15 mouse cellular contexts compared by ENCODE assay signal in genomic region chr10:3336729-3337329, GRCm38 (mm10). TPM values are rescaled to one million over a fixed set of nuclear protein-coding genes. Genes with fewer than 3 reads are reported as not detected.
A peak's percentile ranks its signal among the peaks of the same experiment; 100 is the strongest.
DNase-seq lines count a peak whose midpoint lies in the region; ATAC-seq and TF ChIP-seq lines count a peak whose summit lies in the region.
"Had no signal": no experiment of that assay in that cellular context is flagged by ENCODE, and none has a peak within 500 bp of the region (broad histone marks: within the 10 kb centered on the region; RNA-seq: fewer than 3 reads in every experiment).

No protein-coding gene starts in this region.

- no peak for TF ChIP-seq CTCF in heart, adult 2 months (IDR thresholded peaks at IDR 0.05)

- no peaks in the 10 kb centered on the region for H3K79me2 ChIP-seq in heart, adult 2 months (replicated peaks; ENCODE audit: control insufficient read depth, insufficient read depth, low read length)

- peak; percentile 57 for ATAC-seq in lung, embryonic 16.5 days (ENCODE audit: low read depth)
- peak; percentile 19 for ATAC-seq in heart, embryonic 16.5 days (replicated peaks; ENCODE audit: extremely low read depth, insufficient read depth, low FRiP score)
- ATAC-seq: forebrain, embryonic 14.5 days; intestine, postnatal 0 days; midbrain, embryonic 15.5 days had no signal

- intact Hi-C loops in heart, adult 2 months (cut with DNase I) = loop anchor here (1.0 kb wide), 2 partner anchors 59 to 78 kb away; no protein-coding TSS in a partner anchor

- no peak overlapping the region for H3K4me3 ChIP-seq in lung, embryonic 16.5 days (ENCODE audit: low read length)
- H3K4me3 ChIP-seq in heart, adult 2 months = no peak overlapping the region
- H3K4me3 ChIP-seq in heart, embryonic 16.5 days (ENCODE audit: low read length) = no peak overlapping the region
- H3K4me3 ChIP-seq in midbrain, embryonic 10.5 days = no peak overlapping the region
- H3K4me3 ChIP-seq: hindbrain, embryonic 15.5 days; liver, embryonic 13.5 days; midbrain, embryonic 15.5 days had no signal

- no peak overlapping the region for H3K9ac ChIP-seq in lung, embryonic 16.5 days (ENCODE audit: low read length)
- no peak overlapping the region for H3K9ac ChIP-seq in heart, adult 2 months (ENCODE audit: low read depth, low read length)
- no peak overlapping the region for H3K9ac ChIP-seq in heart, embryonic 16.5 days (ENCODE audit: low read length)
- H3K9ac ChIP-seq: hindbrain, embryonic 15.5 days; liver, embryonic 13.5 days; midbrain, embryonic 15.5 days had no signal

- TF ChIP-seq POLR2A in heart, adult 2 months (IDR thresholded peaks at IDR 0.05; ENCODE audit: insufficient read depth, low read depth, low read length) = no peak

- DNase-seq in lung, postnatal 10 days = no peak
- DNase-seq in heart, adult 2 months = peak; percentile 30 to 48
- DNase-seq in thymus, postnatal 25 days = no peak
- DNase-seq in kidney, adult 11 months = no peak
- DNase-seq in midbrain, embryonic 10.5 days (ENCODE audit: low spot score) = no peak
- DNase-seq: kidney, postnatal 14 days; liver, embryonic 13.5 days; thymus, adult 2 months had no signal

- WGBS in lung, embryonic 16.5 days = 45% methylated on average over 7 of the region's 7 CpGs
- 37% methylated on average over 7 of the region's 7 CpGs for WGBS in heart, adult 2 months
- 26% methylated on average over 7 of the region's 7 CpGs for whole genome bisulfite sequencing in heart, embryonic 16.5 days
- 84% methylated on average over 7 of the region's 7 CpGs for WGBS in midbrain, embryonic 10.5 days

- H3K27me3 ChIP-seq in lung, embryonic 16.5 days (ENCODE audit: control insufficient read depth, insufficient read depth, low read depth, low read length) = no peaks in the 10 kb centered on the region
- no peaks in the 10 kb centered on the region for H3K27me3 ChIP-seq in heart, adult 2 months (ENCODE audit: control insufficient read depth, insufficient read depth, low read length)
- no peaks in the 10 kb centered on the region for H3K27me3 ChIP-seq in heart, embryonic 16.5 days (ENCODE audit: control insufficient read depth, insufficient read depth, low read length)
- H3K27me3 ChIP-seq in midbrain, embryonic 10.5 days (ENCODE audit: low read depth, poor library complexity, severe bottlenecking) = no peaks in the 10 kb centered on the region
- H3K27me3 ChIP-seq: CH12.LX; hindbrain, embryonic 15.5 days; liver, embryonic 13.5 days; midbrain, embryonic 15.5 days had no signal

- no peak overlapping the region; the same call in 1 of the 2 replicates for H3K27ac ChIP-seq in lung, embryonic 16.5 days (ENCODE audit: low read length)
- peak overlapping the region; percentile 72 for H3K27ac ChIP-seq in heart, adult 2 months
- peak overlapping the region; percentile 98 for H3K27ac ChIP-seq in heart, embryonic 16.5 days (ENCODE audit: low read length)
- H3K27ac ChIP-seq in midbrain, embryonic 10.5 days (replicated peaks) = no peak overlapping the region
- H3K27ac ChIP-seq: hindbrain, embryonic 15.5 days; liver, embryonic 13.5 days; midbrain, embryonic 15.5 days had no signal

- no peaks in the 10 kb centered on the region for H3K9me3 ChIP-seq in lung, embryonic 16.5 days (ENCODE audit: control insufficient read depth, low read length)
- no peaks in the 10 kb centered on the region for H3K9me3 ChIP-seq in heart, embryonic 16.5 days (replicated peaks; ENCODE audit: control insufficient read depth, low read length)
- no peaks in the 10 kb centered on the region for H3K9me3 ChIP-seq in midbrain, embryonic 10.5 days (replicated peaks)
- H3K9me3 ChIP-seq: hindbrain, embryonic 15.5 days; liver, embryonic 13.5 days; midbrain, embryonic 15.5 days had no signal

- H3K4me1 ChIP-seq in lung, embryonic 16.5 days (replicated peaks; ENCODE audit: control insufficient read depth, insufficient read depth, low read length) = peaks cover 19% of the 10 kb centered on the region
- H3K4me1 ChIP-seq in heart, adult 2 months (ENCODE audit: control insufficient read depth, insufficient read depth, low read length) = peaks cover 2% of the 10 kb centered on the region; the same call in 1 of the 2 replicates
- peaks cover 30% of the 10 kb centered on the region for H3K4me1 ChIP-seq in heart, embryonic 16.5 days (ENCODE audit: control insufficient read depth, insufficient read depth, low read length)
- no peaks in the 10 kb centered on the region for H3K4me1 ChIP-seq in midbrain, embryonic 10.5 days
- H3K4me1 ChIP-seq: hindbrain, embryonic 15.5 days; liver, embryonic 13.5 days; midbrain, embryonic 15.5 days had no signal

- H3K4me2 ChIP-seq in lung, embryonic 16.5 days (ENCODE audit: low read depth, low read length) = no peak overlapping the region
- H3K4me2 ChIP-seq in heart, embryonic 16.5 days (ENCODE audit: low read depth, low read length) = peak overlapping the region; percentile 34
- H3K4me2 ChIP-seq: hindbrain, embryonic 15.5 days; liver, embryonic 13.5 days; midbrain, embryonic 15.5 days had no signal

- TF ChIP-seq EP300 in heart, adult 2 months (IDR thresholded peaks at IDR 0.05; ENCODE audit: insufficient read depth, low read depth, low read length) = peak; percentile 52; the same call in 1 of the 2 replicates

- H3K36me3 ChIP-seq in lung, embryonic 16.5 days (ENCODE audit: control insufficient read depth, insufficient read depth, low read length) = no peaks in the 10 kb centered on the region
- H3K36me3 ChIP-seq in heart, adult 2 months (ENCODE audit: control insufficient read depth, insufficient read depth, low read length) = peaks cover 4% of the 10 kb centered on the region
- no peaks in the 10 kb centered on the region for H3K36me3 ChIP-seq in heart, embryonic 16.5 days (ENCODE audit: control insufficient read depth, insufficient read depth)
- no peaks in the 10 kb centered on the region for H3K36me3 ChIP-seq in midbrain, embryonic 10.5 days
- H3K36me3 ChIP-seq: hindbrain, embryonic 15.5 days; liver, embryonic 13.5 days; midbrain, embryonic 15.5 days had no signal

RNA-seq across cellular contexts. Expression of gene Ppp1r14c, which starts 29.0 kb away (rescaled TPM):
- 125 and 133 TPM in 2 replicates for polyA plus RNA-seq in lung, embryonic 16.5 days (2015; fragmentation: Nextera tagmentation; extraction: Ambion mirVana)
- total RNA-seq in heart, adult 2 months (2021) = 100 to 1,000 TPM; 156 to 164 TPM
- 90.7 and 107 TPM in 2 replicates for polyA plus RNA-seq in heart, adult 2 months (2012; rRNA removed)
- polyA plus RNA-seq in heart, embryonic 16.5 days (2015; fragmentation: Nextera tagmentation; extraction: Ambion mirVana) = 287 and 302 TPM in 2 replicates
- polyA plus RNA-seq in midbrain, embryonic 10.5 days (2016; fragmentation: Nextera tagmentation; extraction: Ambion mirVana) = 2.5 and 3.8 TPM in 2 replicates
- total RNA-seq: CH12.LX had no signal

Comparison
In these comparisons a context has a peak if more than half of its experiments do, and no peak if none do; other contexts are left out.
1. H3K27ac ChIP-seq: peak in heart, adult 2 months (single experiment) and heart, embryonic 16.5 days (single experiment); none in lung, embryonic 16.5 days (single experiment) and midbrain, embryonic 10.5 days (single experiment).
2. DNase-seq: peak in heart, adult 2 months (2 of 2); none in lung, postnatal 10 days (single experiment), thymus, postnatal 25 days (single experiment), kidney, adult 11 months (single experiment) and midbrain, embryonic 10.5 days (single experiment).
3. RNA of gene Ppp1r14c, which starts 29.0 kb away (polyA plus RNA-seq): 287 to 302 TPM in heart, embryonic 16.5 days, 125 to 133 TPM in lung, embryonic 16.5 days and 90.7 to 107 TPM in heart, adult 2 months; 2.5 to 3.8 TPM in midbrain, embryonic 10.5 days; every median in the first group is over 10 times any median in the second.